Mouse (Mus musculus) spleen, postnatal 4 days (tissue): ENCODE results near the gene Defb10.
"Not testable (repeated sequence)": the region's sequence is repeated elsewhere in the genome, so short reads cannot be mapped to it uniquely, and the experiment has no call there.

ENCODE experiments used
- DNase-seq, 2 experiments: peaks; one replicate each; pipeline ENCODE4 v3.0.0; 2022; ENCODE audit warnings: low spot score in 2 of 2

Defb10 gene

DNA sequence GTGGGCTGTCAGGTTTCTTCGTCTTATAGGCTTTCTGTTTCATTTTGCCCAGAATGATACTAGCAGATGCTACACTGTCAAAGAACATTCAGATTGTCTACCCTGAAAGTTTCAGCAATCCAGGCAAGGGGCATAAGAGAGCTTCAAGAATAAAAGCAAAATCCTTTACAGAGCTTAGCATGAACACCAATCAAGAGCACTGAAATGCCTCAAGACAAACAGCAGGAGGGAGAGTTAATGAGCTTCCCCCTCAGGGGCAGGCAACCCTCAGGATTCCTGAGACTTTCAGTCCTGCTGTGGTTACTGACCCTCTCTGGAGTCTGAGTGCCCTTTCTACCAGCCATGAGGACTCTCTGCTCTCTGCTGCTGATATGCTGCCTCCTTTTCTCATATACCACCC, at the start of gene Defb10:
Gene Defb10 (plus strand): TSS at position 316 of the 400 bp plus-strand sequence.
- DNase-seq: not testable (repeated sequence)

GRCm38 (mm10) chr8:21885321-21885720, 26.6 kb downstream of the Defb10 start, which contains the start of gene Defb9:
Gene Defb9, minus strand, starts transcription at chr8:21885421.
- not testable (repeated sequence) for DNase-seq

DNA sequence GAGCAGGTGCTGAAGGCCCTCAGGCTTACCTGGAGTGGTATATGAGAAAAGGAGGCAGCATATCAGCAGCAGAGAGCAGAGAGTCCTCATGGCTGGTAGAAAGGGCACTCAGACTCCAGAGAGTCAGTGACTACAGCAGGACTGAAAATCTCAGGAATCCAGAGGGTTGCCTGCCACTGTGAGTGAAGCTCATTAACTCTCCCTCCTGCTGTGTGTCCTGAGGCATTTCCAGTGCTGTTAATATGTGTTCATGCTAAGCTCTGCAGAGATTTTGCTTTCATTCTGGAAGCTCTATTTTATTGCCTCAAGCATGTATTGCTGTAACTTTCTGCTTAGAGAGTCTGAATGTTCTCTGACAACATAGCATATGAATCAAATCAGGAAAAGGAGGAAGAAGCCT, 47.6 kb downstream of the Defb10 start, which contains the start of gene Defb11:
Gene Defb11 (minus strand): TSS at position 123 of the 400 bp plus-strand sequence.
- DNase-seq: not testable (repeated sequence)
